Mouse (Mus musculus) C2C12 (cell line): ENCODE results near the gene Gng8. TPM values are rescaled to one million over a fixed set of nuclear protein-coding genes. Genes with fewer than 3 reads are reported as not detected.

Experiments
- H3K27me3 ChIP-seq: one replicate; pipeline ENCODE4 v1.6.1; 2011; ENCODE audit not compliant: control insufficient read depth, insufficient read depth, insufficient read length
- H3K36me3 ChIP-seq: one replicate; pipeline ENCODE4 v1.6.1; 2011; ENCODE audit not compliant: control insufficient read depth, insufficient read depth
- H3K4me3 ChIP-seq: one replicate; pipeline ENCODE4 v1.5.1; 2011; ENCODE audit warnings: mild to moderate bottlenecking, control low read depth; ENCODE audit not compliant: poor library complexity, insufficient read depth, severe bottlenecking
- H3K79me2 ChIP-seq: one replicate; pipeline ENCODE4 v1.6.1; 2011; ENCODE audit not compliant: control insufficient read depth, insufficient read depth
- H3K79me3 ChIP-seq: one replicate; pipeline ENCODE4 v1.6.1; 2011; ENCODE audit warnings: low read depth, control low read depth
- H3ac ChIP-seq: one replicate; pipeline ENCODE3; 2011; ENCODE audit warnings: low read depth; ENCODE audit not compliant: control insufficient read depth, insufficient read length
- CEBPB ChIP-seq: IDR thresholded peaks from one replicate; pipeline ENCODE4 v1.6.1; 2011; ENCODE audit warnings: low read depth, mild to moderate bottlenecking, control low read depth, moderate library complexity
- CTCF ChIP-seq: IDR thresholded peaks from one replicate; pipeline ENCODE4 v1.5.1; 2011; ENCODE audit not compliant: control insufficient read depth, insufficient read depth, insufficient read length
- FOSL1 ChIP-seq: IDR thresholded peaks from one replicate; pipeline ENCODE4 v1.8.0; 2011; ENCODE audit warnings: mild to moderate bottlenecking, low read length; ENCODE audit not compliant: poor library complexity, insufficient read depth, severe bottlenecking
- MAX ChIP-seq: IDR thresholded peaks from one replicate; pipeline ENCODE4 v1.6.1; 2011; ENCODE audit warnings: mild to moderate bottlenecking, control low read depth
- MYOD1 ChIP-seq: IDR thresholded peaks from one replicate; pipeline ENCODE4 v1.6.1; 2011; ENCODE audit warnings: low read depth; ENCODE audit not compliant: control insufficient read depth, insufficient read length
- MYOG ChIP-seq: IDR thresholded peaks from one replicate; pipeline ENCODE4 v1.6.1; 2011; ENCODE audit not compliant: control insufficient read depth, insufficient read length; ENCODE audit errors: extremely low read depth
- USF1 ChIP-seq: IDR thresholded peaks from one replicate; pipeline ENCODE4 v1.6.1; 2011; ENCODE audit warnings: low read depth, mild to moderate bottlenecking, control low read depth, moderate library complexity
- polyA plus RNA-seq: library from polyadenylated mRNA; unstranded; fragments of >200 nt; fragmentation: generic; extraction: Trizol; gene quantifications from one replicate; pipeline ENCODE4 v1.2.1, GENCODE M21; 2012; ENCODE audit warnings: missing spikeins

The Gng8 gene
- polyA plus RNA-seq, 1 experiment, result 2.6 TPM

DNA sequence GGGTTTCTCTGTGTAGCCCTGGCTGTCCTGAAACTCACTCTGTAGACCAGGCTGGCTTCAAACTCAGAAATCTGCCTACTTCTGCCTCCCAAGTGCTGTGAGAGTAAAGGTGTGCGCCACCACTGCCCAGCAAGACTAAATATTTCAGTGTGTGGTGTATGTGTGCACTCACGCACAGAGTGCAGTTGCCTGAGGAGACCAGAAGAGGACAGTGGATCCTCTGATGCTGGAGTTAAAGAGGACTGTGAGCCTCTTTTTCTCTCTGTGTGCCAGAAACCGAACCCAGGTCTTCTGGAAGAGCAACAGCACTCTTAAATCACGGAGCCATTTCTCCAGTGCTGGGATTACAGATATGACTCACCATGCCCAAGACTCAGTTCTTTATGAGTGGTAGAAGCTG, 18.2 kb upstream of the Gng8 start:
- Histone ChIP-seq H3K36me3 (no peaks in the 10 kb centered on the region), H3K4me3 (no peak overlapping the region), H3ac (no peak overlapping the region), H3K79me3 (no peaks in the 10 kb centered on the region), H3K27me3 (no peaks in the 10 kb centered on the region), H3K79me2 (no peaks in the 10 kb centered on the region)
- TF ChIP-seq MYOG (no peak), FOSL1 (no peak), USF1 (no peak), MAX (no peak), CEBPB (no peak), MYOD1 (no peak), CTCF (no peak)

DNA sequence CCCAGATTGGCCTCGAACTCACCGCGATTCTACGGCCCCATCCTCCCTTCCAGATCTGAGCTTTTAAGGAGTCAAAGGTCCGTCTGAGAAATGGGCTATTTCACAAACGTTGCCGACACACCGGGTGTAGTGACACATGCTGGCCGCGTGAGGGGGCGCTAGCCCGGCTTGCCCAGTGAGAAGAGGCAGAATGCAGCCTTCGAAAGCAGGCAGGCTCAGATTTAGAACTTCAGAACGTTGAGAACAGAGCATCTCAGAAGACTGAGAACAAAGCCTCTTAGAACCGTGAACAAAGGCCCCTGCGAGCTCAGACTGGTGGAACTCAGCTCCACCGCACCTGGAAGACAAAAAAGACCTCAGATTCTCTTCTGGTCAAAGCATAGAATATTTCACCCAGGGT, 17.4 kb upstream of the Gng8 start:
- Histone ChIP-seq H3K27me3 (no peaks in the 10 kb centered on the region), H3ac (peak overlapping the region; percentile 19), H3K4me3 (no peak overlapping the region), H3K36me3 (no peaks in the 10 kb centered on the region), H3K79me2 (no peaks in the 10 kb centered on the region), H3K79me3 (no peaks in the 10 kb centered on the region)
- TF ChIP-seq CEBPB (no peak), CTCF (peak; percentile 91)

DNA sequence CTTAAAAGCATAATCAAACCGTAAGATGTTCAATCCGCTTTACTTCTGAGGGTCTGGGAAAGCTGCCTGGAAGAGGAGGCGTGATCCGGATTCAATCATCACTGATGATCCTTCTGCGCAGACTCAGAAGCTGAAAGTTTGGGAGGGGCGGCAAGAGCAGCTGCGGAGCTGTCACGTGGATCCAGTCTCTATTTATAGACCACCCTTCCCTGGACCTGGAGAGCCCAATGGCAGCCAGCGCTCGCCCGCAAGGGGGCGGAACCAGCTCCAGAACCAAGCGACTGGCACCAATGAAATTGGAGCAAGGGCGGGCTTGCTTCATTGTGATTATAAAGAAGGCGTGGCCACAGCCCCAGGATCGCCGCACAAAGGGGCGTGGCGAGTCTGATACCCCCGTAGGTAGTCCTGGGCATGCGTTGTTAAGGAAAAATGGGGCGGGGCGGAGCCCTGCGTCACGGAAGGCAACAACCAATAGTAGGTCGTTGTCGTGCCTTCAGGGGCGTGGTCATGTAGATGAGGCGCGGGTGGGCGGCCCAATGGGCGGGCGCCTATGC, 16.8 kb upstream of the Gng8 start:
- no peaks in the 10 kb centered on the region for H3K27me3 ChIP-seq
- H3K79me2 ChIP-seq, result no peaks in the 10 kb centered on the region
- TF ChIP-seq FOSL1 (no peak), USF1 (peak; percentile 82), CTCF (no peak), MYOG (no peak), CEBPB (no peak), MAX (no peak), MYOD1 (peak; percentile 16)
- H3K79me3 ChIP-seq, result no peaks in the 10 kb centered on the region
- peak overlapping the region; percentile 29 for H3K4me3 ChIP-seq
- no peaks in the 10 kb centered on the region for H3K36me3 ChIP-seq
- no peak overlapping the region for H3ac ChIP-seq

DNA sequence AGATGAGACGGTGACA, 16.5 kb upstream of the Gng8 start, which contains the start of gene Dact3:
Dact3 (plus strand) TSS at position 8 of the 16 bp plus-strand sequence.
- peak within 1 kb of the TSS; percentile 76 for H3ac ChIP-seq
- H3K79me3 ChIP-seq, result no peaks in the 10 kb centered on the region
- TF ChIP-seq MAX (no peak), MYOG (no peak), CEBPB (no peak)
- no peaks in the 10 kb centered on the region for H3K79me2 ChIP-seq
- H3K36me3 ChIP-seq, result no peaks in the 10 kb centered on the region
- peak within 1 kb of the TSS; percentile 29 for H3K4me3 ChIP-seq
- no peaks in the 10 kb centered on the region for H3K27me3 ChIP-seq

DNA sequence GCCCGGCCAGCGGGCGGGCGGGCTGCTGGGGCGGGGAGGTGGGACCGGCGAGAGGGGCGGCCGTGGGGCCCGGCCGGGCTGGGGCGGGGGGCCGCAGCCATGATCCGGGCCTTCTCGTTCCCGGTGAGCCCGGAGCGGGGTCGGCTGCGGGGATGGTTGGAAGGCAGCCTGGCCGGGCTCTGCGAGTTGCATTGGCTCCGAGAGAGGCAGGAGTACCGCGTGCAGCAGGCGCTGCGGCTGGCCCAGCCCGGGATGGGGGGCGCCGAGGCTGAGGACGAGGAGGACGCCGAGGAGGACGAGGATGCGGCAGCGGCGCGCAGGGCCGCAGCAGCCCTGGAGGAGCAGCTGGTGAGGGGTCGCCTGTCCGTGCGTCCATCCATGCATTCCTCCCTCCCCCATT, 16.3 kb upstream of the Gng8 start:
- H3K79me2 ChIP-seq, result no peaks in the 10 kb centered on the region
- peak overlapping the region; percentile 76 for H3ac ChIP-seq
- H3K27me3 ChIP-seq, result no peaks in the 10 kb centered on the region
- TF ChIP-seq MYOD1 (no peak), USF1 (no peak), MAX (no peak), CTCF (no peak), MYOG (no peak), CEBPB (no peak), FOSL1 (no peak)
- no peaks in the 10 kb centered on the region for H3K36me3 ChIP-seq
- H3K79me3 ChIP-seq, result no peaks in the 10 kb centered on the region
- H3K4me3 ChIP-seq, result peak overlapping the region; percentile 29

DNA sequence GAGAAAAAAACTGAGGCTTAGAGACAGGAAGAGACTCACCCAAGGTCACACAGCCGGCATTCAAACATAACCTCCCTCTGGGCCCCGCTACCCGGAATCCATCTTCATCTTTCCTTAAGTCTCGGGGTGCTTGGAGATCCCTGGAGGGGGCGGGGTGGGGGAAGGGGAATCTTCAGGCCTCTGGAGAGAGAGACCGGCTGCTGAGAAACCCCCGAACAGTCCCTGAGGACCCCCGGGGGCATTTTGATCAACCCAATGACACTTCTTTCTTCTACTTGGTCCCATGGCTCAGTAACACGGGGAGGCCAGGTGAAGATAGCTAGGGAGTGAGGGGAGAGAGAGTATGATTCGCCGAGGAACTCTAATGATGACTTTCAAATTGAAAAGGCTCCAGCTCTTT, 15.6 kb upstream of the Gng8 start:
- Histone ChIP-seq H3K79me3 (no peaks in the 10 kb centered on the region), H3K4me3 (no peak overlapping the region), H3K36me3 (no peaks in the 10 kb centered on the region), H3ac (no peak overlapping the region), H3K27me3 (no peaks in the 10 kb centered on the region), H3K79me2 (no peaks in the 10 kb centered on the region)
- TF ChIP-seq FOSL1 (no peak), MYOG (no peak), CTCF (no peak), CEBPB (no peak), MYOD1 (no peak), MAX (no peak), USF1 (no peak)
